Mouse (Mus musculus): ENCODE measurements around the gene Dcbld1. TPM values are rescaled to one million over a fixed set of nuclear protein-coding genes. Genes with fewer than 3 reads are reported as not detected.
"Not testable (repeated sequence)": the region's sequence is repeated elsewhere in the genome, so short reads cannot be mapped to it uniquely, and the experiment has no call there.

Dcbld1 gene
- polyA plus RNA-seq, 1 experiment = 0.01 TPM

DNA sequence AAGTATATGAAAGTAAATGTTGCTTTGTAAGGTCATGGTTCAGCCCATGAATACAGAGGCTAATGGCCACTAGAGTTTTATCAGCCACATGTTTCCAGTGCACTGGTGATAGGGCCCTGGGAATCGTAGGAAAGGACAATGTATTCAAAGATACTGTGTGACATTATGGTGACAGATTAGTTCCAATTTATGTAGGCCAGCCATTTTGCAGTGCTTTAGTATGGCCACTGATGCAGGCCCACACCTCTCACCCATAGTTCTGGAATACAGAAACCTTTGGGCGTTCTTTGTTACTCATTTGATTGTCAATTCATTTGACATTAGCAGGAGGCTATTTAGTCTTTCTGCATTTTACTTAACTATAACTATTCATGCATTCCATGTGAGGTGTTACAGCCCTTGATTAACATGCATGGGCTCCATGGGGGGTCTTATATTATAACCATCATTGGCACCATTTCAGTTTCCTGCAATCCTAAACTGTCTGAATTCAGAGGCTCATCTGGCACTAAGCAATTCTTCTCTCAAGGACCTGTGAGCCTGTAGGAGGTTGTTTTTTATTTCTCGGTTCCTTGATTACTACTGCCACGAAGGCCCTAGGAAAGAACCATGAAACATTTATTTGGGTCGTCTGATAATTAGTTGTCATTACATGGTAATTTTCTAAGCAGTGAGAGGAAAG is 54.6 kb downstream of the Dcbld1 start:
- Histone ChIP-seq H3K4me1 (ENCODE audit: control insufficient read depth) (peaks cover 3% of the 10 kb centered on the region; the same call in 1 of the 2 replicates), H3K27me3 (ENCODE audit: control insufficient read depth) (no peaks in the 10 kb centered on the region), H3K36me3 (ENCODE audit: control insufficient read depth) (no peaks in the 10 kb centered on the region; the same call in 1 of the 2 replicates), H3K4me3 (replicated peaks) (no peak overlapping the region), H3K9me3 (ENCODE audit: control insufficient read depth, low read length) (no peaks in the 10 kb centered on the region)
- TF ChIP-seq TAL1 (IDR thresholded peaks at IDR 0.05; ENCODE audit: low read length) = no peak
- no peak for TF ChIP-seq GATA1 (IDR thresholded peaks at IDR 0.05; ENCODE audit: low read length)

DNA sequence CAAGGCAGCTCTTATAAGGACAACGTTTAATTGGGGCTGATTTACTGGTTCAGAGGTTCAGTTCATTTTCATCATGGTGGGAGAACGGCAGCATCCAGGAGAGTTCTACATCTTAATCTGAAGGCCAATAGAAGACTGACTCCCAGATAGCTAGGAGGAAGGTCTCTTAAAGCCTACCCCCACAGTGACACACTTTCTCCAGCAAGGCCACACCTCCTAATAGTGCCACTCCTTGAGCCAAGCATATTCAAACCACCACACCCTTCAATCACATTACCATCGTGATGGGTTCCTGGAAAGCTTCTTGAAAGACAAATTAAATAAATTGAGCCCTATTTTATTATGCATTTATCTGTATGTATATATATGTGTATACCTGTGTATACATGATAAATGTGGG is 55.8 kb downstream of the Dcbld1 start:
- no peaks in the 10 kb centered on the region; the same call in 1 of the 2 replicates for H3K36me3 ChIP-seq (ENCODE audit: control insufficient read depth)
- TF ChIP-seq TAL1 (IDR thresholded peaks at IDR 0.05; ENCODE audit: low read length) = no peak
- no peak overlapping the region for H3K4me3 ChIP-seq (replicated peaks)
- H3K9me3 ChIP-seq (ENCODE audit: control insufficient read depth, low read length) = no peaks in the 10 kb centered on the region
- no peaks in the 10 kb centered on the region for H3K27me3 ChIP-seq (ENCODE audit: control insufficient read depth)
- H3K4me1 ChIP-seq (ENCODE audit: control insufficient read depth) = peaks cover 3% of the 10 kb centered on the region; the same call in 1 of the 2 replicates

DNA sequence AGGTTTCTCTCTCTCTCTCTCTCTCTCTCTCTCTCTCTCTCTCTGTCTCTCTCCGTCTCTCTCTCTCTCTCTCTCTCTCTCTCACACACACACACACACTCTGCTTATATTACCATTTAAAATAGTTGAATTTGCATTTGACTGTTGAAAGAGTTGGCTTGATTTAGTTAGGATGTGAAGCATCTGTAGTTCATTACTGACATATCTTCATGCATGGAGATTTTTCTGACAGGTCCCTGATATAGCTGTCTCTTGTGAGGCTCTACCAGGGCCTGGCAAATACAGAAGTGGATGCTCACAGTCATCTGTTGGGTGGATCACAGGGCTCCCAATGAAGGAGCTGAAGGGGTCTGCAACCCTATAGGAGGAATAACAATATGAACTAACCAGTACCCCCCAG is 59.0 kb downstream of the Dcbld1 start:
- H3K36me3 ChIP-seq (ENCODE audit: control insufficient read depth); H3K4me3 ChIP-seq (replicated peaks); H3K27me3 ChIP-seq (ENCODE audit: control insufficient read depth); H3K4me1 ChIP-seq (ENCODE audit: control insufficient read depth); H3K9me3 ChIP-seq (ENCODE audit: control insufficient read depth, low read length): not testable (repeated sequence)

DNA sequence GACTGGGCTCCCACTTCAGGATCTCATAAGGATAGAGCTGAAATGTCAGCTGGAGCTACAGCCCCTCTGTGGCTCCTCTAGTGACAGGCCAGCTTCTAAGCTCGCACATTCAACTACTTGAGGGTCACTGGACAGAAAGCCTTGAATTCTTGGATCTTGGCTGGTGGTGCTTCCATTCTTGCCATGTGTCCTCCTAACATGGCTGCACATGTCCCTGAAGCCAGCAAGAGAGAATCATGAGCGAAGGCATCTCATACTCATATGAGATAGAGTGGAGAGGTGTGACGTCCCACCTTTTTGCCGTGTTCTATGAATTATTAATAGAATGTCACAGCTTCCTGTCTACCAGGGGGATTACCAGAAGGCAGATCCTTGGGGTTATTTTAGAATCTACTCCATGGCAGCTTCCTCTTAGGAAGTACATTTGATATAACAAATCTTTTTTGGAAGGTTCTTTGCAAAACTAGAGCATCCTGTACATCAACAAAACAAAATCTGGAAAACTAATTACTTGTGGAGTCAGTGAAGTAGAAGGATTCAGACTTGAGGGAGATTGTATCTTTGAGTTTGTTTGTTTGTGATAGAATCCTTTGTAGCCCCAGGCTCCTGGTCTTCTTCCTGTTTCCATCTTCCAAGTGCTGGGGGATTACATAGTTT is 60.6 kb downstream of the Dcbld1 start:
- H3K4me3 ChIP-seq (replicated peaks) = no peak overlapping the region
- no peaks in the 10 kb centered on the region for H3K4me1 ChIP-seq (ENCODE audit: control insufficient read depth)
- H3K27me3 ChIP-seq (ENCODE audit: control insufficient read depth) = no peaks in the 10 kb centered on the region
- TF ChIP-seq TAL1 (IDR thresholded peaks at IDR 0.05; ENCODE audit: low read length) (no peak), GATA1 (IDR thresholded peaks at IDR 0.05; ENCODE audit: low read length) (no peak)
- no peaks in the 10 kb centered on the region for H3K9me3 ChIP-seq (ENCODE audit: control insufficient read depth, low read length)
- H3K36me3 ChIP-seq (ENCODE audit: control insufficient read depth) = no peaks in the 10 kb centered on the region

DNA sequence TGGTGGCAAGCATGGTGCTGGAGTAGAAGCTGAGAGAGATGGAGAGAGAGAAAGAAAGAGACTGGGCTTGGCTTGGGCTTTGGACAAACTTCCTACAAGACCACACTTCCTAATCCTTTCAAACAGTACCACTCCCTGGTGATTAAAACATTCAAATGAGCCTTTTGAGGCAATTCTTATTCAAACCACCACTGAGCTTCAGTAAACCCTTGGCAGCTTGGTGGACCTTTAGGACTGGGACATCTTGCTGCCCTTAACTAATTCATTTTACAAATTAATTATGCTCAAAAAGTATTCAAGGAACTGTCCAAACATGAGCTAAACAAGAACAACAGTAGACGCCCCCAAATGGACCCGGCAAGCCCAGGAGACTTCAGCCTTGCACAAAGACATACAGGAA is 62.5 kb downstream of the Dcbld1 start:
- Histone ChIP-seq H3K9me3 (ENCODE audit: control insufficient read depth, low read length) (no peaks in the 10 kb centered on the region), H3K4me3 (replicated peaks) (no peak overlapping the region), H3K27me3 (ENCODE audit: control insufficient read depth) (no peaks in the 10 kb centered on the region), H3K36me3 (ENCODE audit: control insufficient read depth) (no peaks in the 10 kb centered on the region), H3K4me1 (ENCODE audit: control insufficient read depth) (no peaks in the 10 kb centered on the region)
- TF ChIP-seq GATA1 (IDR thresholded peaks at IDR 0.05; ENCODE audit: low read length) (no peak), TAL1 (IDR thresholded peaks at IDR 0.05; ENCODE audit: low read length) (no peak)

DNA sequence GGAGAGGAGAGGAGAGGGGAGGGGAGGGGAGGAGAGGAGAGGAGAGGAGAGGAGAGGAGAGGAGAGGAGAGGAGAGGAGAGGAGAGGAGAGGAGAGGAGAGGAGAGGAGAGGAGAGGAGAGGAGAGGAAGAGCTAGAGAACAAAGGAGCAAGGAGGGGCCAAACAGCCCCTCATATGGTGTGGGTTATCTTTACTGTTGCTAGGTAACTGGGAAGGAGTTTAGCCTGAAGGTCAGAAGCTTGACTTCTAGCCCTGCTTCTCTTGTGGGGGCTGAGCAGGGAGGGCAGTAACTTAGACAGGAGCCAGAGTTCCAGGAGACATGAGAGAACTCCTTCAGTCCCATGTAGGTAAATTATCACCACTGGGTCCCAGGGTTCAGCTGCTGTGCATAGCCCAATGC is 65.1 kb downstream of the Dcbld1 start:
- H3K36me3 ChIP-seq (ENCODE audit: control insufficient read depth); H3K4me3 ChIP-seq (replicated peaks); H3K4me1 ChIP-seq (ENCODE audit: control insufficient read depth); H3K9me3 ChIP-seq (ENCODE audit: control insufficient read depth, low read length); H3K27me3 ChIP-seq (ENCODE audit: control insufficient read depth): not testable (repeated sequence)

DNA sequence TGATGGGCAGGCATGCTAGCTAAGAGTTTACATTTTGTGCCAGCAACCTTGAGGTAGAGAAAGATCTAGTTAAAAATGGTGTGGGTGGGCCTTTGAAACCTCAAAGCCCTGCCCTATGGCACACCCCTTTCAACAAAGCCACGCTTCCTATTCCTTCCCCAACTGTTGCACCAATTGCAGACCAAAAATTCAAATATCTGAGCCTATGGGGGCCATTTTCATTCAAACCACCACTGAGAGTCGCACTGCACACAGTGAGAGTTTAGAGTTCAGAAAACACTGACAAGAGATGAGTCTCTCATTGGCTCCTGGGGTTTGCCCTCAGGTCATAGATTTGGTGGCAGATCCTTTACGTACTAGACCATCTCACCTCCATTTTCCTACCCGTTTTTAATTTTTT is 68.3 kb downstream of the Dcbld1 start:
- H3K27me3 ChIP-seq (ENCODE audit: control insufficient read depth) = no peaks in the 10 kb centered on the region
- TF ChIP-seq GATA1 (IDR thresholded peaks at IDR 0.05; ENCODE audit: low read length) (no peak), TAL1 (IDR thresholded peaks at IDR 0.05; ENCODE audit: low read length) (no peak)
- no peak overlapping the region for H3K4me3 ChIP-seq (replicated peaks)
- no peaks in the 10 kb centered on the region; the same call in 1 of the 2 replicates for H3K36me3 ChIP-seq (ENCODE audit: control insufficient read depth)
- H3K9me3 ChIP-seq (ENCODE audit: control insufficient read depth, low read length) = no peaks in the 10 kb centered on the region
- no peaks in the 10 kb centered on the region for H3K4me1 ChIP-seq (ENCODE audit: control insufficient read depth)

DNA sequence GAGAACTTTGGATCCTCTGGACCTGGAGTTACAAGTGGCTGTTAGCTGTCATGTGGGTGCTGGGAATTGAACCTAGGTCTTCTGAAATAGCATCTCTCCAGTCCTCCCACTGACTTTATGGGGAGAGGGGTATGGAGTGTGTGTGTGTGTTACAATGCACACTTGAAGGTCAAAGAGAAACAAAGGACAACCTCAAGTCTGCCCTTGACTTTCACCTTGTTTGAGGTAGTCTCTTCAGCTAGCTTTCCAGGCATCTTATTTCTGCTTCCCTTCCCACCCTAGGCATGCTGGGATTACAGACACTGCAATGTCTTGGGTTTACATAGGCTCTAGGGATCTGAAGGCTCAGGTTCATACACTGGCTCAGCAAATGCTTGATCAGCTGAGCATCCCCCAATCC is 68.9 kb downstream of the Dcbld1 start:
- Histone ChIP-seq H3K4me1 (ENCODE audit: control insufficient read depth) (no peaks in the 10 kb centered on the region), H3K36me3 (ENCODE audit: control insufficient read depth) (no peaks in the 10 kb centered on the region; the same call in 1 of the 2 replicates), H3K4me3 (replicated peaks) (no peak overlapping the region), H3K9me3 (ENCODE audit: control insufficient read depth, low read length) (no peaks in the 10 kb centered on the region), H3K27me3 (ENCODE audit: control insufficient read depth) (no peaks in the 10 kb centered on the region)
- TF ChIP-seq TAL1 (IDR thresholded peaks at IDR 0.05; ENCODE audit: low read length) (no peak), GATA1 (IDR thresholded peaks at IDR 0.05; ENCODE audit: low read length) (no peak)

DNA sequence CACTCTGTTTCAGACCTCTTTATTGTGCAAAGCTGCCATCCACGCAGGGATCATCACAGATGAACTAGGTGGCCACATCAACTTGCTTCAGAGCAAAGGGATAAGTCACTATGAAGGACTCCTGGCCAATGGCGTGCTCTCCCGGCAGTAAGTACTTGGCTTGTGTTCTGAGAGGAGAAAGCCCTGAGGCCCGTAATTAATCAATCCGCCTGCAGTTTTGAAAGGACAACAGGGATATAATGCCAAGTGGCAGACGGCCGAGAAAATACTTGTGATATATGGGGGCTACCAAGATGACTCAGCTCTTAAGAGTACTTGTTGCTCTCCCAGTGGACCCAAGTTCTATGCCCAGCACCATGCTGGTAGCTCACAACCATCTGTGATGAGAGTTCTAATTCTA is 71.2 kb downstream of the Dcbld1 start:
- no peak overlapping the region for H3K4me3 ChIP-seq (replicated peaks)
- H3K36me3 ChIP-seq (ENCODE audit: control insufficient read depth) = no peaks in the 10 kb centered on the region; the same call in 1 of the 2 replicates
- H3K27me3 ChIP-seq (ENCODE audit: control insufficient read depth) = no peaks in the 10 kb centered on the region
- no peaks in the 10 kb centered on the region for H3K4me1 ChIP-seq (ENCODE audit: control insufficient read depth)
- TF ChIP-seq TAL1 (IDR thresholded peaks at IDR 0.05; ENCODE audit: low read length) = no peak
- H3K9me3 ChIP-seq (ENCODE audit: control insufficient read depth, low read length) = no peaks in the 10 kb centered on the region

DNA sequence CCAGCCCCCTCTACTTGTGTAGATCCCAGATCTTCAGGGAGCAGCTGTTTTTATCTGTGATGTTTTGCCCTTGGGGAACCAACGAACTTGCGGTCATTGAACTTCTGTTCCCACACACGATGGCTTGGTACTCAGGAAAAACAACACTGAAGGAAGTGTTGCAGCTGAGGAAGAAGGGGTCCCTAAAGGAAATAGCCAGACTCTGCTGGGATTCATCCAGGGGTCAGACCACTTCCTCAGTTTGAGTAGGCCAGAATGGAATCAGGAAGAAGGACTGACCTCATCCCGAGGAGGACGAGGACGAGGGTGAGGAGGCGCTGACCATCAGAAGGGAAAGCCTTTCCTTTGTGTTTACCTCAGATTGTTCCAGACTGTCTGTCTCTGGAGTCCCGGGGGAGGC is 75.8 kb downstream of the Dcbld1 start:
- H3K9me3 ChIP-seq (ENCODE audit: control insufficient read depth, low read length) = no peaks in the 10 kb centered on the region
- H3K27me3 ChIP-seq (ENCODE audit: control insufficient read depth) = no peaks in the 10 kb centered on the region
- H3K4me1 ChIP-seq (ENCODE audit: control insufficient read depth) = no peaks in the 10 kb centered on the region
- H3K36me3 ChIP-seq (ENCODE audit: control insufficient read depth) = no peaks in the 10 kb centered on the region; the same call in 1 of the 2 replicates
- TF ChIP-seq GATA1 (IDR thresholded peaks at IDR 0.05; ENCODE audit: low read length) (no peak), TAL1 (IDR thresholded peaks at IDR 0.05; ENCODE audit: low read length) (no peak)
- no peak overlapping the region for H3K4me3 ChIP-seq (replicated peaks)
